Mouse (Mus musculus) spleen, postnatal 10 days (tissue): Measurements from ENCODE around the gene Apba3.

Source experiments
- DNase-seq, 2 experiments: peaks; one replicate each; pipeline ENCODE4 v3.0.0; 2021 to 2022; ENCODE audit warnings: low spot score in 2 of 2

Gene Apba3

DNA sequence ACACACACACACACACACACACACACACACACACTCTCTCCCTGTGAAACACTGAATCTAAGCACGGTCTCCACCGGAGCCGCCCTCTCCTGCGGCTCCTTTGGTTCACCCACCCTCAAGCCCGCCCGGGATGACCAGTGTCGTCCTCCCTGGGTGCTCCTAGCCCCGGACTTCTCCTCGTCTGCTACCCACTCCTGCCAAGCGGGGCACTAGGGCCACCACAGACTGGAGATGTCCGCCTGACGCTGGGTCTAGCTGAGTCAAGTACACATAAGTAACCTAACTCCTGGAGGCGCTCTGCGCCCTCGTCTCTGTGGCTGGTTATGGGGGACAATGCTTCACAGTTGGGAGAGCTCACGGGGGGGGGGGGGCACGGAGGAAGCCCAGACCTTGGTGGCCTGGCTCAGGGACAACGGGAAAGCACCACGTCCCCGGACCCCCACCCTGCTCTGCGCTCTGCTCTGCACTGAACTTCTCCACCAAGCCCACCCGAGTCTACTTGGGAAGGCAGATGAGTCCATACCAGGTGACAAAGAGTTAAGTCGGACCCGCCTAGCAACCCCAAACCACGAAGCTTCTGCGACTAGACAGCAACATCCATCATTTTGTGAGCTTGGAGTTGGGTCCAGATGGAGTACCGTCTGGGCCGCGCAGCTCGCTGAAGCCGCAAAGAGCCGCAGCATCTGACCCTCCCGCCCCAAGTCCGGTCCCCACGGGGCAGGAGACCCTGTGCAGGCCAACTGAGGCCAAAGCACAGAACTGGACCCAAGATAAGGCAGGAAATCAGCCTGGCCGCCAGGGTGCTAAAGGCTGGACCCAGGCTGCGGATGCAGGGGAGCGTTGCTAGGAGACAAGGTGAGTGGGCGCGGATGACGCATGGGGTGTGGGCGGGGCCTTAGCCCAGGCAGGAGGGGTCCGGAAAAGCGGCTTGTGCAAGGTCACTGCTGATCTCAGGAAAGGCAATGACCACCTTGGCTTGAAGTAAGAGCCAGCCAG lies 14.0 kb upstream of the Apba3 start, which contains the start of gene Matk:
Gene Matk (plus strand): TSS at position 512 of the 996 bp plus-strand sequence.
- DNase-seq: peak in 1 of 2 experiments; percentile 50

DNA sequence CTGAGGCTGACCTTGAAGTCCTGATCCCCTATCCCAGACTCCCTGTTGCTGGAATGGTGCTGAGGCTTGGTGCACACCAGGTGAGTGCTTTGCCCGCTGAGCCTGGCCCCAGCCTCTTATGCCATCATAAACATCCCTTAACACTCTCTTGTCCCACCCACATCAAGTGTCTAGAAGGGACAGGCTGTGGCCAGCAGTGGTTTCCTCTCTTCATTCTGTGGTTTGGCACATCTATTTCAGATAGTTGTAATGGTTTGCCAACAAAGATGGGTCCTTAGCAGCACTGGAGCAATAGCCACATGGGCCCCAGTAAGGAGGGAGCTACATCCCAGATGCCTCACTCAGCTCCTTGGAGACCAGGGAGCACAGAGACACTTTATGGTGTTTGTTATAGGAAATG lies 11.9 kb upstream of the Apba3 start:
- DNase-seq: no peak

DNA sequence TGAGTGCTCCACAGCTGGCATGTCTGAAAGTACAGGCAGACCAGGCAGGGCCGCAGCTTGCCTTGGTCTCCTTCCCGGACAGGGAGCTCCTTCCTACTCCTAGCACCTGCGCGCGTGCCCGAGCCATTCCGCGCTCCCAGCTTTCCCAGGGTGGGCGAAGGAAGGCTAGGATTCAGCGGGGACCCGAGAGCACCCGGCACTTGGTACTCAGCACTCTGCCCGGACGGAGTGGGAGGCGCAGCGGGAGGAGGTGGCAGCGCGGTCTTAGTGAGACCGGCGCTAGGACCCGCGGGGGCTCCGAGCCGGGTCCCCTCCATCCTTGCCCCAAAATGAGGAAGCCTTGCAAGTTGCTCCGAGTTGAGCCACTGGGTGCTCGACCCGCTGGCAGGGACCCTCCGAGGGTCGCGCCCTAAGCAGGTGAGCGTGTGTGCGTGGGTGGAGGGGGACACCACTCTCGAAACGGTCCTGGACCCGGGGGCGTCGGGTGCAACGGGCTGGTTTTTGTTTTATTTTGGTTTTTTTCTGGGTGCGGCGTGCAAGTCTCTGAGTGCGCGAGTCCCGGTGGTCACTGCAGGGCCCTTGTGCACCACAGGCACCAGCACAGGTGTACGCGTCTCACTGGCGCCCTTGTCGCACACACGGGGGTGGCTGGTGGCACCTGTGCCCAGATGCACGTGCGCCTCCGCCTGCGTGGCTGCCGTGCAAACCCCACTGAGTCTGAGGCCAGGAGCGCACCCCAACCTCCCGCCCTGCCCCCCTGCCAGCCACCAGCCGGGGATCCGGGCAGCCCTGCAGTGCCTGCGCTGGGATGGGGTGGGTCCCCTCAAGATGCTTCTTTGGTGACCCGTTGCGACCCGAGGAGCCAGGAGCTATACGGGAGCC lies 9.4 kb upstream of the Apba3 start:
- DNase-seq: peak in 1 of 2 experiments; percentile 57

DNA sequence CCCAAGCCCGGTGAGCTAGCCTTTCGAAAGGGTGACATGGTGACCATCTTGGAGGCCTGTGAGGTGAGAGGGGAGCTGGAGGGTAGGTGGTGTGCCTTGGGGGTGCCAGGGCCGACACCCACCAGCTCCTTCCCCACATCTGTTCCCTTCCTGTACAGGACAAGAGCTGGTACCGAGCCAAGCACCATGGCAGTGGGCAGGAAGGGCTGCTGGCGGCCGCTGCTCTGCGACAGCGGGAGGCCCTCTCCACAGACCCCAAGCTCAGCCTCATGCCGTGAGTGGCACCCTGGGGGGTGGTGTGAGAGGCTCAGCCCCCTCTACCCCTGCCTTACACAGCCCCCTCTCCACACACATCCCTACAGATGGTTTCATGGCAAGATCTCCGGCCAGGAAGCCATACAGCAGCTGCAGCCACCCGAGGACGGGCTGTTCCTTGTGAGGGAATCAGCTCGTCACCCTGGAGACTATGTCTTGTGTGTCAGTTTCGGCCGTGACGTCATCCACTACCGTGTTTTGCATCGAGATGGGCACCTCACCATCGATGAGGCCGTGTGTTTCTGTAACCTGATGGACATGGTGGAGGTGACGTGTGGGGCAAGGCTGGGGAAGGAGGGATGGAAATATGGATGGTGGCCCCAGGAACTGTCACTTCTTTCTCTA lies 7.4 kb upstream of the Apba3 start:
- no peak for DNase-seq

DNA sequence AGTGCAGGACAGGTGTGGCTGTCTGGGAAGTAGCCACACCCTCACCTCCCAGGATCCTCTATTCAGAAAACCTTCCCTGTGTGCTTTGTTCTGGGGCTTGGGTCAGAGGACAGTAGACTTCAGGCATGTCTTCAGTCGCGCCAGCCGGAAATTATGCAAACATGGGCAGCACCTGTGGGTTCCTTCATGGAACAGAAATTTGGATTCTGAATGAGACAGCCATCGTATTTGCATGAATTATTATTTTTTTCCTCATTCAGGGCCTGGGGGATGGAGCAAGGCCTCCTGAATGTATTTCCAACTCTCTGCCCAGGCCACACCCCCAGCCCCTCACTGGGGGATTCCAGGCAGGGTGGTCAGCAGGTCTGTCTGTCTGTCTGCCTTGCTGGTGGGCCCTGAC lies 5.7 kb upstream of the Apba3 start:
- no peak for DNase-seq

DNA sequence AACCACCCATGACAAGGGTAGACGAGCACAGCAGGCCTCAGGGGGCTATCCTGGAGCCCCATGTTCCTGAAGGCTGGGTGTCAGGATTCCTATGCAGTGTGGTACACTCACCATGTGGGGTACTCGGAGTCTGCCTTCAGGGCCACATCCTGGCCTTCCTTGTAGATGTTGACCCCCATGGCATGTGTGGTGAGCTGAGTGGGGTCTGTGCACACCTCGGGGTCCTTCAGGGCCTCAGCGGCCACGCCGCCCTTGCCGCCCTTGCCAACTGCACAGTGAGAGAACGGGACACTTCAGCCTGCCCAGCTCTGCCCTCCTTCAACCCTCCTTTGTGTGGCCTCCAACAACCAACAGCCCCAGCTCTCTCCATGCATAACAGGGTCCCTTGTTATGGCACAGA lies 1.2 kb upstream of the Apba3 start:
- no peak for DNase-seq

DNA sequence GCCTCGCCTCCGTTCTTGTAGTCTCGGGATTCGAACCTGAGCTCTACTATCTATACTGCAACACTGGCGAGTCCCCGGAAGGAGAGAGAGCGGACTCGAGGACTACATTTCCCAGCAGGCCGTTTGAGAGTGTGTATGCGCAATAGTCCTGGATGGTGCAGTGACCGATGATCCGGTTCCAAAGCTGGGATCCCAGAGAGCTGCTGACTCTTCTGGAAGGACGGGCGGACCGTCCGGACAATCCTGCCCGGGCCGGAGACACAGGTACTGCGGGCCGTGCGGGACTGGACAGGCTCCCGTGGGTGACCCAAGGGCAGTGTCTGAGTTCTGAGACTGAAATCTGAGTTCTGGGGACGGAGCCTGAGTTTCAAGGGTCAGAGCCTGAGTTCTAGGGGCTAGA lies 1.3 kb downstream of the Apba3 start:
- DNase-seq: peak; percentile 56 to 80

DNA sequence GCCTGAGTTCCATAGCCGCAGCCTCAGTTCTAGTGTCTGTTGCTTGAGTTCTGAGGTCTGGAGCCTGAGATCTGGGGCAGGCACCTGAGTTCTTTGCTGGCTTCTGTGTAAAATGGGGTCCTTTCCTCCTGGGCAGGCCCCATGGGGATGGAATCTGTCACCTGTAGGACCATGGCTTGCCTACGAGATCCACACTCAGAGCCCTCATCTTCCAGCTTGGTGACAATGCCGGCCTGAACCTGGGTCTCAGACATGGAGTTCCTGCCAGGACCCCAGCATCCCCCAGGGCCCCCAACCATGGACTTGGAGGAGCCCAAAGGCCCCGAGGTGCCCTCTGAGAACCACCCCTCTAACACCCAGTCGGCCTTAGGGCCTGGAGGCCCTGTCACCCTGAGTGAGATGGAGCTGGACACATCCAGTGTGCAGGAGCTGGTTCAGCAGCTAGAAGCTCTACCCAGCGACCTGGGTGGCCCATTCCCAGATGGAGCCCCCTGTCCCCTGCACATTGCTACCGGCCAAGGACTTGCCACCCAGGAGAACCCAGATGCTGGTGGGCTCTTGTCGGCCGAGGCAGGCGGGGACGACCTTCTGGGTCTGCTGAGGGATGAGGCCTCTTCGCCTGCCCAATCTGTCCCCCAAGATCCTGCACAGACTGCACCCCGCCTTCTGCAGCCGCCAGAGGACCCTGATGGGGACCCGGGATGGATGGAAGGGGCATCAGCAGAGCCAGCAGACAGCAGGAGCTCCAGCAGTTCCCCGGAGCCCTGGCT lies 2.1 kb downstream of the Apba3 start:
- no peak for DNase-seq

DNA sequence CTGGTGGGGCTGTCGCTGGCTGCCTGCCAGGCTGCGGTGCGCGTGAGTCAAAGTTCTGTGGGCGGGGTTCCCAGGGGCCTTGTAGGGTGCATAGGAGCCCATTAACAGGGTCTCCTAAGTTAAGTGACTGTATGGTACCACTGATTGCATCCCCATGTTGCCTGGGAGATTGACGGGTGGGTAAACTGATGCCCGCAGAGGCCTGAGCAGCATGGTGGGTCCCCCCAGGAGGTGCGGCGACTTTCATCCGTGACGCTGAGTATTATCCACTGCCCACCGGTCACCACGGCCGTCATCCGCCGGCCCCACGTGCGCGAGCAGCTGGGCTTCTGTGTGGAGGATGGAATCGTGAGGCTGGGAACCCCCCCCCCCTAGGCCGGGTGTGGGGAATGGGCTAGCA lies 5.6 kb downstream of the Apba3 start:
- no peak for DNase-seq

DNA sequence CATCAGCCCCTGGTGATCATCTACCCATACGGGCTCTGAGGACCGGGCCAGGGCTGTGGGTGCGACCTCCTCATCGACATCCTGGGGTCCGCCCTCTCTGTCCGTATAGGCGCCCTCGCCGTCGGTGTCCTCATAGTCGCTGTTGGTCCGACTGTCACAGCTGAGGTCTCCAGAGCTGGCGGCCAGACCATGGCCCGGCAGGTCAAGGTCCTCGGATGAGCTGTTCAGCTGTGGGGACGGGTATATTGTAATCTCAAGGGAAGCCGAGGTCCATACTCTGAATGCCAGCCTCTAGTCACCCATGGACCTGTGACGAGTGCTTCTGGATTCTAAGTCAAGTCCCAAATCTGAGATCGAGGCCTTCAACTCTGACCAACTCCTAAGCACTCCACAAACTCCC lies 7.1 kb downstream of the Apba3 start:
- no peak for DNase-seq

DNA sequence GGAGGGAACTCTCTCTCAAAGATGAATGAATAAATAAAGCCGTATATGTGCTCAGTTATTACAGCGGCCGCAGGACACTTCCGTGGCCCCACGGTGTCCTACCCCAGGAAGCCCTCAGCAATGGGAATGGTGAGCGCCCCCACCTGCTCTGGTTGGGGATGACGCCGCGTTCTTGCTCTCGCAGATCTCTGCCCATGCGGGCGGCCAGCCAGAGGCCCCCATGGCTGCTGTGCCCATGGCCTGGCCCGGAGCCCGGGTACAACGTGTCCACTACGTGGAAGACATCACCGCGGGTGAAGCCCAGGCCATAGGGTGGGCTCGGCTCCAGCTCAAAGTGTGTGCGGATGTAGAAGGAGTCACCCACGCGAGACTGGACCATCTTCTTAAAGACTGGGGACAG lies 10.9 kb downstream of the Apba3 start:
- no peak for DNase-seq

DNA sequence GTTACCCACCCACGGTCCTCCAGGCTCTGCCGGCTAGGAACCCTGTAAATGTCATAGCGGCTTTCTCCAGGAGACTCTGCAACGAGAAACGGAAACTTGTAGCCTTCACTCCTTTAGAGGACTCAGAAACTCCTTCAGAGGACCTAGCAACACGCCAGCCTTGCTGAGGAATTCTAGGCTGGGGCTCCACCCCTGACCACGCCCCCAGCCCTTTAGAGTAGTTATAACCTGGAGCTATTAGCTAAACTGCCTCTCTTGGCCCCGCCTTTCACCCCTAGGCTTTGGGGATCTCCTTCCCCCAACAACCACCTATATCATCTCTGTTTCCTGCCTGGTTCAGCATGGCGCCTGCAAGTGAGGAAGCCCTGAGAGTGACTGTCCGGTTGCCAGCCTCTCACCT lies 12.7 kb downstream of the Apba3 start:
- no peak for DNase-seq

DNA sequence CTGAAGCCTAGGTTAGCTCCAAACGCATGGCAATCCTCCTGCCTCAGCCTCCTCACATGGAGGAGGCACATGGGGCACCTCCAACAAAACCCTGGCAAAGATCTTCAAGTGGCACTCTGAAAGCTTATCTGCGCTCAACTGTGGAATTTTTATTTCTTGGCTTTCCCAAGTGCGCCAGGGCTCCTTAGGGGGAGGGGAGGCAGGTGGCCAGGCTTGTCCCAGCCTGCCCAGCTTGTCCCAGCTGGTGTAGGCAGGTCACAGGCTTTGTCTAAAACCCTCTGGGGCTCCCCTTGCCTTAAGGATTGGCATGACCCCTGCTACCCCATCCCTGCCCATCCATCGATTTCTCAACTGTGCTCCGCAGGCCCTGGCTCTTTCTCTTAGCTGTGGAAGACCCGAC lies 17.4 kb downstream of the Apba3 start:
- no peak for DNase-seq

DNA sequence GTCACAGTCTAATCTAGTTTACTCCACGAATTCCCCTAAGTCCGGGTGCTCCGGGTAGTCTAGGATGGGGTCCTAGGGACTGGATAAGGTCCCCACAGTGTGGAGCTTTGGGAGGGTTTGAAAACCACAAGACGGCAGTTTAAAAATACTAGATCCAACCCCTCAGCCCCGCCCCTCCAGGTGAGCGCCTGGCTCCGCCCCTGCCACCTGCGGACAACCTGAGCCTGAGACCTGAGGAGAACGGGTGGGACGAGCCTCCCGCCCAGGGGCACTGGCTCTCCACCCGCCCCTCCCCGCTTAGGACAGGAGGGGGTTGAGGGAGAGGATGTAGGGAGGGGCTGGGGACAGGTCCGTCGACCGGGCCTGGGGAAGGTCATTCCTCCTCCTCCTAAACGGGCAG lies 18.0 kb downstream of the Apba3 start:
- DNase-seq: no peak

DNA sequence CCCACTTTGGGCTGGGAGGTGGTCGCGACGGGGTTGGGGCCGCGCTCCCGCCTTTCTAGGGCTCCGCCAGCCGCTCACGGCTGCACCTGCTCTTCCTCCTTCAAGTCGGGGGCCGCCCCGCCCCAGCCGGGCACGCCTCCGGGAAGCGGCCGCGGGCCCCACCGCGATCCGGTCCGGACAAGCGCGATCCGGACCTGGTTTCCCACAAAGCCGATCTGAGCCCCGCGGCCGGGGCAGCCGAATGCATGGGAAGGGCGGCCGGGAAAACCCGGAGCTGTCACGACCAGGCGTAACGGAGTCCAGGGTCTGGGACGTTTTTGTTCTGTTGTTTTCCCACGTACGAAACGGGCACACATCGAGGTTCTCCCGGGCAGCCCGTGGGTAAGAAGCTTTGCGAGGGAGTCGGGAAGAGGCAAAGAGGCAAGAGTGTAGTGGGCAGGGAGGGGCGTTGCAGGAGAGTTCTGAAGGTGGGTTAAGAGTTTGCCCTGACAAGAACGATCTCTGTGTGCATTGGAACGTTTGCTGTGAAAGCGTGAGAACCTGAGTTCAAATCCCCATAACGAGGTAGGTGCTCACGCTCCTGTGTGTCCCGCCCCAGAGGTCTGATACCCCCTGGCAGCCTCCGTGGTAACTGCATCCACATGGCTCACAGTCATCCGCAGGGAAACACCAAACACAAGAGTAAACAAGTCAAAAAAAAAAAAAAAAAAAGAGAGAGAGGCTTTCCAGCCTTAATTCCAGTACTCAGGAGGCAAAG lies 19.1 kb downstream of the Apba3 start:
- DNase-seq: peak; percentile 91 to 94

DNA sequence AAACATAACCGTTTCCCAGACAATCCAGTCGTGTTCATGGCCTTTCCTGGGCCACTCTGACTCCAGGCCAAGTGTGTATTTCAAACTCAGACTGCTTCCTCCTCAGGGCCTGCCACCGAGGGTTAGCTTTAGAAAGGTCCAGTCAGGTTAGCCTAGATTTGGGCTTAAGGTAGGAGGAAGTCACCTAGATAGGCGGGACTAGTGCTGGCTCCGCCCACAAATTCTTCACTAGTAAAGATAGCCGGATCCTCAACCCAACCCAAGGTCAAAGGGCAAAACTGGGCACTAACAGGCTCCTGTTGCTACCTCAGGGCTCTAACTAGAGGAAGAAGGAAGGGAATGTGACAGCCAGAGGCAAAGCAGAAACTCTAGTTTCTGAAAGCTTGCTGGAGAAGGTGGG lies 19.8 kb downstream of the Apba3 start:
- peak in 1 of 2 experiments; percentile 53 for DNase-seq

DNA sequence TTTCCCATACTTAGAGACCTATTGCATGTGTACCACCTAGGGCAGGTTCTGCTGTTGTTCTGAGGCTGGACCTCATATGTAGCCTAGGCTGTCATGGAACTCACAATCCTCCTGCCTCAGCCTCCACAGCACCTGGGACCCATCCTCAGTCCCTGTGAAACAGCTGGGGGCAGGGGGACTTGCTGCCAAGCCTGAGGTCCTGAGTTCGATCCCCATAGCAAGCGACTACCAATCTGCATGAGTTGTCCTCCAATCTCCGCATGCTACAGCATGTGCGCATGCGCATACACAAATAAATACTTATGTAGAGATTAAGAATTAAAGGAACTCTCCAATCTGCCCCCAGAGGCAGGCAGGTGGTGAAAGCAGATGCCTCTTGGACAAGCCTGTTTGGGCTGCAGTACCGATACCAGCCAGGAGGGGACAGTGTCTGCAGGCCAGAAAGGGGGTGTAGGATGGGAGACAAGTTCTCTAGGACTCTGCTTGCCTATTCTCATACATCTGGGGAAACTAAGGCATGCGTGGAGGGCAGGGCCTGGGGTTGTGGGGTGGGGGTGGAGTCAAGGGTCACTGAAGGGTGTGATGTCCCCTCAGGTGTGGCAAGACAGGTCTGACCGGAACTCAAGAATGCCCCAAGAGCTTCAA lies 20.9 kb downstream of the Apba3 start:
- peak; percentile 78 to 90 for DNase-seq

DNA sequence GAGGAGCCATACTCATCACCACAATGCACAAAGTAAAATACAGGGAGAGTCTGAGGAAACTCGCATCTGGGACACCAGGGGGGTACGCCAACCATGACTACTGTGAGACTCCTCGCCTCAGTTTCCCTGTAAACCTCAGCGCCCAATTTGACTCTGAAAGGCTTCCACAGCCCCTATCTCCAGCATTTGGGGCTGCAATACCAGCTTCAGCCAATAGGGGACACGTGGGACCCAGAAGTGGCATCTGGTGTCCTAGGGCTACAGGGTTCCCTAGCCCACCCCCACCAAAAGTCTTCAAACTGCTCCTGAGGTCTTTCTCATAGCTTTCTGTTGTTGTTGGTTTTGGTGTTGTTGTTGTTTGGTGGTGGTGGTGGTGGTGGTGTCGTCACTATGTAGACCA lies 21.8 kb downstream of the Apba3 start:
- peak; percentile 62 to 81 for DNase-seq

DNA sequence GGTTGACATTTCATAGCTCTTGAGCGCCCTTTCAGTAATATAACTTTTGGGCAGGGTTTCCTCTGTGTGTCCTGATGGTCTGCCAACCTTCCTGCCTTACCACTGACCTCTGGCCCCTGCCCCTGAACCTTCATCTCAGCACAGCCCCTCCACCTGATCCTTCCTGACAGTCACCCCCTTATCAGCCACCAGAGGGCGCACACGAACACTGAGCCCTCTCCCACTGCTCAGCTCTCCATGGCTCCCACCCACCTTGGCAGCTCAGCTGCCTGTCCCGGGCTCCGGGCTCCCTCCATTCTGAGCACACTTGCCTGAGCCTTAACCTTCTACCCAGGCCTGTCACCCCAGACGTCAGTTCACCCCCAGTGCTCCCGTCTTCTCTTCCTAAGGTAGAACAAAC lies 22.5 kb downstream of the Apba3 start:
- DNase-seq: peak in 1 of 2 experiments; percentile 79

DNA sequence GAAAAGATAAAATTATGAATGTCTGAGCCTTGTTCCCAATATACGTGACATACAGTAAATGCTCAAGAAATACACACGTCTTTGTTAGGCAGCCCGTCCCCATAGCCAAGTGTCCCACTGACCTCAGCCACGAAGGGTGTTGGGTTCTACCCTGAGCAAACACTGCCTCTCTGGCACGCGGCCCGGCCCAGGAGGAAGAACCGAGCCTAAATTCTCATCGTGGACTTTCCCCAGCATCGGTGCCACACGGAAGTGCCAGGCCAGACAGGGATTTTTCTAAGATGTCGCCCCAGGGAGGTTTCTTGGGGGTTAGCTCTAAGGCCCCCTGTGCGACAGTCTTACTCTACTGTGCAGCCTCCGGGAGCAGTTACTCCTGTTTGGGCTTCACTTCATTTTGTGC lies 23.1 kb downstream of the Apba3 start:
- DNase-seq: no peak
